Mouse (Mus musculus) liver, embryonic 18 days (tissue): ENCODE results near the gene 6430531B16Rik. TPM values are rescaled to one million over a fixed set of nuclear protein-coding genes. Genes with fewer than 3 reads are reported as not detected.

Source experiments
- polyA plus RNA-seq: library from polyadenylated mRNA; depleted of rRNA; stranded (reverse); fragments of >200 nt; gene quantifications from 2 replicates; pipeline ENCODE4 v1.2.3, GENCODE M21; 2012; rRNA removed

The 6430531B16Rik gene
- 0.02 and 0.03 TPM in 2 replicates for polyA plus RNA-seq

DNA sequence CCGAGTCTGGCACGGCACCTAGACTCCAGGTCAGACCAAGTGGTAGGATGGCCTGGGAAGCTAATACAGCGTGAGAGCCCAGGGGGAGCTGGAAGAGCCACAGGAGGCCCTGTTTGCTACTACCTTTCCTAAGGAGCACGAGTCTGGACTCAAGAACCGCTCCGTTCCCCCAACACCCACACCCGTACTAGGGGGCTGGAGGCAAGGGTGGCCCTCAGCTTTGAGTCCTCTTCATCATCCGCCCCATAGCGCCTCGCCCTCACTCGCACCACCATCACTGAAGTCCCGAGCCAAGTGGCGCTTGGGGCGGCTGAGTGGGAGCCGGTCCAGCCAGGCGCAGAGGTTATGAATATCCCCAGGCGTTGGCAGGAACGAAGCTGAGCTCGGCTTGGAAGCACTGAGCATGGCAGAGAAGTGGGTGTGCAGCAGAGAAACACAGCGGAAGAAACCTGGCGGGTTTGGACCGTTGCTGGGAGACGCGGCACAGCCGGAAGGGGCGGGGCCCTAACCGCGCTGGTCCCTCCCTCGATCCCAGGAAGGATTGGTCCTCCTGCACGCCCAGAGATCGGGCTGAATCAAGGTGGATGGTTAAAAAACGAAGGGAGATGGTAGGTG, at the start of gene 6430531B16Rik:
6430531B16Rik (minus strand) TSS at position 478 of the 615 bp plus-strand sequence.

DNA sequence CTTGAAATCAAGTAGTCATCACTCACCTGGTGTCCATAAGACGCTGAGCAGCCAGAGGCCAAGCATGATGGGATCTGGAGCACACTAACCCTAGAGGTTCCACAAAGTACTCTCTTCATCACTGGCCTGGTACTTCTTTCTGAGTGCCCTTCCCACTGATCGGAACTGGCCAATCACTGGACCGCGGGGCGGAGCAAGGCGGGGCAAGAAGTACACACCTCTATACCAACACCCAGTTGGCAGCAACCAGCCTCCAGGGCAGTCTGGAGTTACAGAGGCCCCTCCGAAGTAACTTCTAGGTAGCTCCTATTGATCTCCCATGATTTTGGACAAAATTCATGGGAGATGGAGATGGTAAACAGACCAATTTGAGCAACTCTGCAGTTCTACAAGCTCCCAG, 13.9 kb upstream of the 6430531B16Rik start, which contains the start of gene Adam8:
Adam8 (minus strand) TSS at position 157 of the 400 bp plus-strand sequence.

DNA sequence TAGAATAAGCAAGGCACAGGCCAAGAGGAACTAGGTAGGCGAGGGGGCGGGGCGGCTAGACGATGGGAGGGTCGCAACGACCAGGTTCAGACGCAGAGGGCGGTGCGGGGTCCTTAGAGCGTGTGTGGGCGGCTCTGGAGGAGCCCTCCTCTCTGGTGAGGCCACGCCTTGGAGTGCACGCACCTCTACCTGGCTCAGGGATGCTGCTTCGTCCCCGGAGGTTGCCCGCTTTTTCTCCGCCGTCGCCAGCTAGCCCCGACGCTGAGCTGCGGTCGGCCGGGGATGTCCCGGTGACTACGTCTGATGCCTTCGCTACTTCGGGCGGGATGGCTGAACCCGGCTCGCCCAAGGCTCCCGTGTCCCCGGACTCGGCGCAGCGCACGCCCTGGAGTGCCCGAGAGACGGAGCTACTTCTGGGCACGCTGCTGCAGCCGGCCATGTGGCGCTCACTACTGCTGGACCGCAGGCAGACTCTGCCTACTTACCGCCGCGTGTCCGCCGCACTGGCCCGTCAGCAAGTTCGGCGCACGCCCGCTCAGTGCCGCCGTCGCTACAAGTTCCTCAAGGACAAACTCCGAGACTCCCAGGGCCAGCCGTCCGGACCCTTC, 34.8 kb downstream of the 6430531B16Rik start, which contains the start of gene Utf1:
Utf1 (plus strand) TSS at position 116 of the 608 bp plus-strand sequence.

Other genes starting within 250 kb of the 6430531B16Rik start
- 0.01 TPM in 1 of 2 replicates, not detected in the other for gene Adgra1, start 144.6 kb downstream of the 6430531B16Rik start, polyA plus RNA-seq
- 0.01 TPM in 1 of 2 replicates, not detected in the other for gene Kndc1, start 84.1 kb downstream of the 6430531B16Rik start, polyA plus RNA-seq
- gene Utf1, start 35.0 kb downstream of the 6430531B16Rik start, polyA plus RNA-seq: not detected in 2 replicates
- 4.0 and 5.6 TPM in 2 replicates for gene Adam8, start 13.8 kb upstream of the 6430531B16Rik start, polyA plus RNA-seq
- gene Zfp511, start 57.6 kb upstream of the 6430531B16Rik start, polyA plus RNA-seq: 23.0 and 29.2 TPM in 2 replicates
- gene Tubgcp2, start 57.9 kb upstream of the 6430531B16Rik start, polyA plus RNA-seq: 12.7 and 13.4 TPM in 2 replicates
- gene Msx3, start 70.3 kb upstream of the 6430531B16Rik start, polyA plus RNA-seq: not detected in 2 replicates
- 0.10 and 0.16 TPM in 2 replicates for gene Caly, start 103.8 kb upstream of the 6430531B16Rik start, polyA plus RNA-seq
- gene Prap1, start 114.6 kb upstream of the 6430531B16Rik start, polyA plus RNA-seq: 0.13 and 2.6 TPM in 2 replicates
- 41.2 and 46.1 TPM in 2 replicates for gene Fuom, start 123.7 kb upstream of the 6430531B16Rik start, polyA plus RNA-seq
- 23.8 and 27.8 TPM in 2 replicates for gene Paox, start 137.0 kb upstream of the 6430531B16Rik start, polyA plus RNA-seq
- 112 and 123 TPM in 2 replicates for gene Echs1, start 137.7 kb upstream of the 6430531B16Rik start, polyA plus RNA-seq
- 15.7 and 16.2 TPM in 2 replicates for gene Mtg1, start 158.8 kb upstream of the 6430531B16Rik start, polyA plus RNA-seq
- gene Sprn, start 176.1 kb upstream of the 6430531B16Rik start, polyA plus RNA-seq: 0.01 and 0.04 TPM in 2 replicates
- not detected in 2 replicates for gene Olfr522, start 186.0 kb upstream of the 6430531B16Rik start, polyA plus RNA-seq
- not detected in 2 replicates for gene Olfr523, start 194.5 kb upstream of the 6430531B16Rik start, polyA plus RNA-seq
- gene Olfr524, start 227.2 kb upstream of the 6430531B16Rik start, polyA plus RNA-seq: not detected in 2 replicates
- gene Cd163l1, start 239.5 kb upstream of the 6430531B16Rik start, polyA plus RNA-seq: 0.05 and 0.06 TPM in 2 replicates